Comparison of ENCODE assay signal across 8 mouse cellular contexts in the genomic region with DNA sequence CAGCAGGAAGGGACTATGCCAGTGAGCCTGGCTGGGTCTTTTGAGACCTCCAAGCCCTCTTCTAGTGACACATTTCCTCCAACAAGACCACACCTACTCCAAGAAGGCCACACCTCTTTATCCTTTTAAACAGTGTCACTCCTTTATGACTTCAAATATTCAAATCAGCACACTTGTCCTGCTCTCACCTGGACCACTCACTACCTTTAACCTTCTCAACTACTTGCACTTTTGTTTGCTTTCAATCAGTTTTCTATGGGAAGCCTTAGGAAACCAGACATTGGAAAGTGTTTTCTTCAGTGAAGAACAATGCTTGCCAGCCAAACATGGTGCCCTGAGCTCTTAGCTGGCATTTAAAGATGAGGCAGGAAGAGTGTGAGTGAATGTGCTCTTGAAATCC. TPM values are rescaled to one million over a fixed set of nuclear protein-coding genes. Genes with fewer than 3 reads are reported as not detected.
DNase-seq lines count a peak whose midpoint lies in the region; ATAC-seq and TF ChIP-seq lines count a peak whose summit lies in the region.

A gene (minus strand): TSS at position 101 of the 400 bp plus-strand sequence.

- H3K36me3 ChIP-seq in heart, embryonic 13.5 days: peaks cover 68% of the 10 kb centered on the region
- H3K36me3 ChIP-seq in ES-Bruce4 (ENCODE audit: control insufficient read depth, insufficient read depth, low read length, poor library complexity, severe bottlenecking): peaks cover 4% of the 10 kb centered on the region
- H3K36me3 ChIP-seq in forebrain, embryonic 13.5 days (ENCODE audit: poor library complexity, severe bottlenecking): peaks cover 50% of the 10 kb centered on the region
- H3K36me3 ChIP-seq in liver, embryonic 13.5 days: peaks cover 30% of the 10 kb centered on the region

- no peak for TF ChIP-seq EP300 in ES-Bruce4 (IDR thresholded peaks at IDR 0.05; ENCODE audit: insufficient read depth, low read depth, low read length)

- no peak within 1 kb of the TSS for H3K9ac ChIP-seq in heart, embryonic 13.5 days
- H3K9ac ChIP-seq in ES-Bruce4 (ENCODE audit: low read depth, poor library complexity, severe bottlenecking): no peak within 1 kb of the TSS
- H3K9ac ChIP-seq in forebrain, embryonic 13.5 days: no peak within 1 kb of the TSS
- H3K9ac ChIP-seq in liver, embryonic 13.5 days: no peak within 1 kb of the TSS

- H3K27me3 ChIP-seq in heart, embryonic 13.5 days (replicated peaks): no peaks in the 10 kb centered on the region
- no peaks in the 10 kb centered on the region for H3K27me3 ChIP-seq in ES-Bruce4 (ENCODE audit: control insufficient read depth, insufficient read depth, low read length, poor library complexity, severe bottlenecking)
- H3K27me3 ChIP-seq in forebrain, embryonic 13.5 days: no peaks in the 10 kb centered on the region
- no peaks in the 10 kb centered on the region for H3K27me3 ChIP-seq in liver, embryonic 13.5 days

- TF ChIP-seq CTCF in ES-Bruce4 (IDR thresholded peaks at IDR 0.05; ENCODE audit: low read depth, low read length): no peak

- H3K4me3 ChIP-seq in heart, embryonic 13.5 days: no peak within 1 kb of the TSS
- no peak within 1 kb of the TSS for H3K4me3 ChIP-seq in ES-Bruce4 (ENCODE audit: low read depth, low read length)
- H3K4me3 ChIP-seq in forebrain, embryonic 13.5 days: no peak within 1 kb of the TSS
- H3K4me3 ChIP-seq in liver, embryonic 13.5 days (replicated peaks): no peak within 1 kb of the TSS

- no peak for DNase-seq in heart, postnatal 14 days
- no peak for DNase-seq in liver, embryonic 13.5 days
- DNase-seq in ovary, postnatal 10 days (ENCODE audit: low spot score): no peak
- no peak for DNase-seq in frontal cortex, postnatal 25 days (ENCODE audit: low spot score in 2 of 2)
- DNase-seq in cerebellum, adult 11 months: no peak

- intact Hi-C loops in heart, postnatal 14 days (cut with DNase I): no loop called here

- H3K4me1 ChIP-seq in heart, embryonic 13.5 days: no peaks in the 10 kb centered on the region
- H3K4me1 ChIP-seq in ES-Bruce4 (ENCODE audit: control insufficient read depth, insufficient read depth, low read length): no peaks in the 10 kb centered on the region
- H3K4me1 ChIP-seq in forebrain, embryonic 13.5 days: no peaks in the 10 kb centered on the region
- H3K4me1 ChIP-seq in liver, embryonic 13.5 days (replicated peaks): no peaks in the 10 kb centered on the region

- no peak for TF ChIP-seq POLR2A in ES-Bruce4 (IDR thresholded peaks at IDR 0.05; ENCODE audit: insufficient read depth, low read length)

- no peak within 1 kb of the TSS for H3K4me2 ChIP-seq in heart, embryonic 13.5 days
- H3K4me2 ChIP-seq in forebrain, embryonic 13.5 days: no peak within 1 kb of the TSS
- no peak within 1 kb of the TSS for H3K4me2 ChIP-seq in liver, embryonic 13.5 days

- no peak within 1 kb of the TSS for H3K27ac ChIP-seq in heart, embryonic 13.5 days (replicated peaks)
- no peak within 1 kb of the TSS for H3K27ac ChIP-seq in ES-Bruce4 (ENCODE audit: insufficient read depth, low read length)
- no peak within 1 kb of the TSS for H3K27ac ChIP-seq in forebrain, embryonic 13.5 days
- H3K27ac ChIP-seq in liver, embryonic 13.5 days: no peak within 1 kb of the TSS

- no peak for ATAC-seq in heart, embryonic 13.5 days (ENCODE audit: extremely low read depth, insufficient number of reproducible peaks, low FRiP score, low TSS enrichment)
- no peak for ATAC-seq in forebrain, embryonic 13.5 days
- no peak for ATAC-seq in liver, embryonic 13.5 days (ENCODE audit: low read depth)

- H3K9me3 ChIP-seq in heart, embryonic 13.5 days: no peaks in the 10 kb centered on the region
- H3K9me3 ChIP-seq in ES-Bruce4 (replicated peaks; ENCODE audit: control insufficient read depth, insufficient read depth, low read length, poor library complexity, severe bottlenecking): no peaks in the 10 kb centered on the region
- no peaks in the 10 kb centered on the region for H3K9me3 ChIP-seq in forebrain, embryonic 13.5 days (replicated peaks)
- no peaks in the 10 kb centered on the region for H3K9me3 ChIP-seq in liver, embryonic 13.5 days (replicated peaks)

RNA-seq across cellular contexts. Expression of the gene that starts here (rescaled TPM):
- polyA plus RNA-seq in heart, embryonic 13.5 days (2015; fragmentation: Nextera tagmentation; extraction: Ambion mirVana): 29.3 and 29.4 TPM in 2 replicates
- total RNA-seq in heart, postnatal 14 days (2021): 1 to 10 TPM; 1.5 to 2.3 TPM
- 50.1 and 51.9 TPM in 2 replicates for polyA plus RNA-seq in ES-Bruce4 (2011; ENCODE audit: insufficient read depth, insufficient read length, low read depth, missing spikeins)
- polyA plus RNA-seq in forebrain, embryonic 13.5 days (2015; fragmentation: Nextera tagmentation; extraction: Ambion mirVana): 72.0 and 79.1 TPM in 2 replicates
- 26.8 and 34.9 TPM in 2 replicates for polyA plus RNA-seq in liver, embryonic 13.5 days (2015; fragmentation: Nextera tagmentation; extraction: Ambion mirVana)
